Mouse (Mus musculus) megakaryocyte progenitor cell, adult 5-6 weeks (primary cell): ENCODE results near the gene Ipo7. TPM values are rescaled to one million over a fixed set of nuclear protein-coding genes. Genes with fewer than 3 reads are reported as not detected.

Experiments
- ATAC-seq: replicated peaks from 2 replicates; pipeline ENCODE4 v1.8.0; 2016; ENCODE audit warnings: mild to moderate bottlenecking, moderate TSS enrichment, inconsistent platforms; ENCODE audit not compliant: poor library complexity
- total RNA-seq, 2 experiments: library from RNA; stranded (forward) in 1 of 2; stranded (reverse) in 1 of 2; fragments of 157-497, 149-512 nt in 1 of 2; fragments of 200-1000 nt in 1 of 2; gene quantifications; 2 replicates each; pipeline versions ENCODE4 v1.2.3 to v1.2.4; 2015 to 2017

Gene Ipo7
- total RNA-seq, 2 experiments from 2014 or later, result 127 to 205 TPM

DNA sequence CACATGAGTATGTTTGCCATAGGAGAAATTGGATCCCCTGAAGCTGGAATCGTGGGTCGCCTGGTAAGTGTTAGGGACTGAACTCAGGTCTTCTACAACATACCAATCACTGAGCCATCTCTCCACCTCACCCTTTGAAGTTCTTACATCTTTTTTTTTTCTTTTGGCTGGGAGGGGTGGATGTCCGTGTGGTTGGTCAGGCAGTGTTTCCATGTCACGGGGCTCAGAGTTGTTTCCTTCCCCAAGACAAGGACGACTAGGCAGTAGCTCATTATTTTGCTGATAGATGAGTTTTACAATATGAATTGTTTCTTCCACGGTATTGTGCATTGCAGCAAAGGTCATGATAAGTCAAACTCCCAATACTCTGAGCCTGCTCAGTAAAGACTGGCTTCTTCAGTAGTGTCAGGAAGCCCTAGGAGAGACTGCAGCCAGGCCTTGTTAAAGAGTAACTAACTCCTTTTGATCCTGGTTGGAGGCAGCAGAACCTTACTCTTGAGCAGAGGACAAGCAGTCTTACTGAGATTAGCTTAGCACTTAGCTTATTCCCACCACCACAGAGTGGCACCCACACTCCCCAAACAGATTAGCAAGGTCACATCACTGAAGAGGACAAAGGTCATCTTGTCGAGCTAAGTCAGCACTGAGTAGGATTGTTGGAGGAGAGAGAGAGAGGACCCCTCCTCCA is 79.2 kb downstream of the Ipo7 start:
- ATAC-seq, result no peak

DNA sequence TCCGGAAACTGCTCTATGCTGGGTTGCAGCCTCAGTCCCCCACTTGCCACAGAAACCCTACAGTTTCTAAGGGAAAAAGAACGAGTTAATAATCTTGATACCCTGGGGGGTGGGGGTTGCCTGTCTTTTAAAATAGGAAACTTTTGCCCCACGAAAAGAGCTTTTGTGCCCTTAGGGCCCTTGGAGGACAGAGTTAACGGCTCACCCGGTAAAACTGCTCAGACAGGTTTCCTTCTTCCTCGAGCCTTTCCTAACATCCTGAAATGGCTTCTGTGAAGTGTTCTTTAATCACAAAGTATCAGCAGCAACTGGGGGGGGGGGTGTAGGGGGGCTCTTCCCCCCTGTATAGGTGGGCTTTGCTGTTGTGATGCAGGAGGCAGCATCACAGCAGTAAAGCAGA is 82.8 kb downstream of the Ipo7 start:
- no peak for ATAC-seq

DNA sequence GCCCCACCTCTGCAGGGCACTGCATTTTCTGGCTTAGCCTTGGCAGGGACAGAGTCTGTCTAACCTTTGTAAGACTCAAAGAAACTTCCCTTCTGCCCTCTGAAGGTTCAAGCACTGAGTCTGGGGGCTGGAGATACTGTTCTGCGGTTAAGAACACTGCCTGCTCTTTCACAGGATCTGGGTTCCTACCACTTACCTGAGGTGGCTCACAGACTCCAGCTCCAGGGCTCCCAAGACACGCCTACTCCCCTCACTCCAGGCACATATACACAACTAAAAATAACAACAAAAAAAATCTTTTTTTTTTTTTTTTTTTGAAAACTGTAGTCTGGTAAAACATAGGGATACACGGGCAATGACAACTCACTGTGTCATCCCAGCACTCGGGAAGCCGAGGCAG is 83.2 kb downstream of the Ipo7 start:
- ATAC-seq, result no peak

DNA sequence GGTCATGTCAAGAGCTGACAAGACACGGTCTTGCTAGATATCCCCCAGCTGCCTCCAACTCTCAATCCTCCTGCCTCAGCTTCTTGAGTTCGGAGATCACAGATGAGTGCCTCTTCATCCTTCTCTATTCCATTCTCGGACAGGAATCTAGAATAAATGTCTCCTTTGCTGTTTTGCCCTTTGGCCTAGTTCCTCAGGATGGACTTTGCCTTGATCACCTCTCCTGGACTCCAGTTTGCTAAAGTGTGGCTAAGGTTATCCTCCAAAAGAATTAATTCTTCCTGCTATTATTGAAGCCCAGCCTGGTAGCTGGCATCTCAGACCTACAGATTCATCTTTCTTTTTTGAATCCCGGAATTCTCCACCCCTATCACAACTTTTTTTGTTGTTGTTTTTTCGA is 87.0 kb downstream of the Ipo7 start:
- ATAC-seq, result no peak

Other genes with a start within 250 kb of the Ipo7 start
- gene Nrip3, start 236.2 kb upstream of the Ipo7 start, total RNA-seq (2015), result not detected in 2 replicates
- 0.04 TPM in 1 of 2 replicates, not detected in the other for gene Nrip3, start 236.2 kb upstream of the Ipo7 start, total RNA-seq (2017)
- gene Scube2, start 152.6 kb upstream of the Ipo7 start, total RNA-seq (2015), result not detected in 2 replicates
- 0.07 TPM in 1 of 2 replicates, not detected in the other for gene Scube2, start 152.6 kb upstream of the Ipo7 start, total RNA-seq (2017)
- gene Dennd5a, start 57.8 kb upstream of the Ipo7 start, total RNA-seq (2015), result 96.7 and 103 TPM in 2 replicates
- 54.9 and 57.8 TPM in 2 replicates for gene Dennd5a, start 57.8 kb upstream of the Ipo7 start, total RNA-seq (2017)
- 31.5 and 32.8 TPM in 2 replicates for gene Tmem41b, start 31.3 kb upstream of the Ipo7 start, total RNA-seq (2015)
- gene Tmem41b, start 31.3 kb upstream of the Ipo7 start, total RNA-seq (2017), result 33.3 and 34.5 TPM in 2 replicates
- gene Zfp143, start 42.9 kb downstream of the Ipo7 start, total RNA-seq (2015), result 20.8 and 28.5 TPM in 2 replicates
- gene Zfp143, start 42.9 kb downstream of the Ipo7 start, total RNA-seq (2017), result 29.6 and 36.6 TPM in 2 replicates
- 74.0 and 85.9 TPM in 2 replicates for gene Wee1, start 103.8 kb downstream of the Ipo7 start, total RNA-seq (2015)
- gene Wee1, start 103.8 kb downstream of the Ipo7 start, total RNA-seq (2017), result 28.1 and 33.9 TPM in 2 replicates
- gene Swap70, start 203.4 kb downstream of the Ipo7 start, total RNA-seq (2015), result 30.1 and 36.6 TPM in 2 replicates
- gene Swap70, start 203.4 kb downstream of the Ipo7 start, total RNA-seq (2017), result 67.0 and 68.6 TPM in 2 replicates